Mouse (Mus musculus): ENCODE results near the gene Slc10a1. TPM values are rescaled to one million over a fixed set of nuclear protein-coding genes. Genes with fewer than 3 reads are reported as not detected.
A peak's percentile ranks its signal among the peaks of the same experiment; 100 is the strongest.

The Slc10a1 gene
- polyA plus RNA-seq, 1 experiment from 2014 or later = 0.66 TPM

DNA sequence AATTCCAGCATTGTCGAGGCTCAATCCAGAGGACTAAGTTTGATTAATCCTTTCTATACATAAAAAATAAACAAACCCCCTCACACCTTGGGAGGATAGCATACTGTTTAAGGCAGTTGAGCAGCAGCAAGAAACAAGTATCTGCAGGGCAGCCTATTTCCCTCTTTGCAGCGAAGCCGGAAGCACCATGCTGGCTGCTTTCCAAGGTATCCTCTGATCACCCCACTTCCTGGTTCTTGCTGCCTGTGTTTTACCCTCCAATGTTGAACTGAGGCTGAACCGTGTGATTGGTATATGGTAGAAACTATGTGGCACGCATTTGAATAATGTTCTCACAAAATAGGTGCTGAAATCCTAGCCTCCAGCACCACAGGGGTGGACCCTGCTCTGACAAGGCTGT is 29.9 kb downstream of the Slc10a1 start:
- Histone ChIP-seq H3K27me3 (replicated peaks) (no peaks in the 10 kb centered on the region), H3K9me3 (no peaks in the 10 kb centered on the region), H3K4me2 (no peak overlapping the region), H3K9ac (no peak overlapping the region), H3K36me3 (replicated peaks) (no peaks in the 10 kb centered on the region), H3K4me1 (no peaks in the 10 kb centered on the region), H3K4me3 (no peak overlapping the region), H3K27ac (no peak overlapping the region)
- WGBS = 68% methylated on average over 5 of the region's 5 CpGs
- ATAC-seq (replicated peaks) = no peak

DNA sequence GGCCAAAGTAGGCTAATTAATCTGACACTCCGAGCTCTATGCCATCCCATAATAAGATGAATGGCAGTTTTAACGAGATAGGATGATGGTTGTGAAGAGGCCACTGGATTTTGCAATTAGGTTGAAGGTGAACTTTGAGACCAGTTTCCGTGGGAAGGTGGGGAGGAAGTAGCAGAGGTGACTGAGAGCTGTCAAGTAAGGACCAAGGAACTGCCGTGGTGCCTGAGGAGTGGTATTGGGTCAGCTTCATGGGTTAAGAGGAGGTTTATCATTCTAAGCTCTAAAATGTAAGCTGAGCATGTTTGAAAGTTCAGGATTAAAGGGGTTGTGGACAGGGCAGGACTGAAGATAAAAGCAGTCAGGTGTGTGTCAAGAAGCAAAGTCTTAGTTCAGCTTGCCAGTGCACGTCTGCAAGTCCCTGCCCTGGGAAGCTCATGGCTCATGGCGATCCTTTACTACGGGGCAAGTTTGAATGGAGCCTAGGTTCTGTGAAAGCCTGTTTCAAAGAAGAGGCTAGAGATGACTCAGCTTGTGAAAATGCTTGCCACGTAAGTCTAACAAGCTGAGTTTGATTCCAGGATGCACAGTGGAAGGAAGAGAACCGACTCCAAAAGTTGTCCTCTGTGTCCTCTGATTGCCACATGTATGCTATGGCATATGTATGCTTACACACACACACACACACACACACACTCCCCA is 31.0 kb downstream of the Slc10a1 start:
- Histone ChIP-seq H3K36me3 (replicated peaks) (no peaks in the 10 kb centered on the region), H3K27me3 (replicated peaks) (no peaks in the 10 kb centered on the region), H3K27ac (no peak overlapping the region), H3K9ac (no peak overlapping the region), H3K9me3 (no peaks in the 10 kb centered on the region), H3K4me1 (no peaks in the 10 kb centered on the region), H3K4me3 (no peak overlapping the region), H3K4me2 (no peak overlapping the region)
- ATAC-seq (replicated peaks) = no peak
- 83% methylated on average over 9 of the region's 9 CpGs for WGBS

DNA sequence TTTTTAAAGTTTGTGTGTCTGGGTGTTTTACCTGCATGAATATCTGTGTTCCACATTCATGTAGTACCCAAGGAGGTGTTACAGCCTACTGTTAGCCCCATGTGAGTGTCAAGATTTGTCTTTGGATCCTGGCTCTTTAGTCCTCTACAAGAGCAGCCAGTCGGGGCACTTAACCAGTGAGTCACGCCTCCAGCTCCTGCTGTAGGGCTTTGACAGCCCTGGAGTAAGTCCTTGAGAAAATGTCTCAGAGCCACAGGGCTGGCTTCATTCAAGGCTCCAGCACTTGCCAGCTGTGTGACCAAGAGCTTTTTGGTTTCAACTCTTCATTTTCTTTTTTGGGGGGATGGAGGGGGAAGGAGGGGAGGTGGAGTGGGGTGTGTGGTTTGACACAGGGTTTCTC is 31.8 kb downstream of the Slc10a1 start:
- ATAC-seq (replicated peaks) = no peak
- H3K9me3 ChIP-seq = no peaks in the 10 kb centered on the region
- no peak overlapping the region for H3K9ac ChIP-seq
- H3K27me3 ChIP-seq (replicated peaks) = no peaks in the 10 kb centered on the region
- no peak overlapping the region for H3K4me3 ChIP-seq
- H3K27ac ChIP-seq = no peak overlapping the region
- H3K4me2 ChIP-seq = no peak overlapping the region
- WGBS = 72% methylated on average over 2 of the region's 2 CpGs
- H3K4me1 ChIP-seq = no peaks in the 10 kb centered on the region
- H3K36me3 ChIP-seq (replicated peaks) = no peaks in the 10 kb centered on the region

DNA sequence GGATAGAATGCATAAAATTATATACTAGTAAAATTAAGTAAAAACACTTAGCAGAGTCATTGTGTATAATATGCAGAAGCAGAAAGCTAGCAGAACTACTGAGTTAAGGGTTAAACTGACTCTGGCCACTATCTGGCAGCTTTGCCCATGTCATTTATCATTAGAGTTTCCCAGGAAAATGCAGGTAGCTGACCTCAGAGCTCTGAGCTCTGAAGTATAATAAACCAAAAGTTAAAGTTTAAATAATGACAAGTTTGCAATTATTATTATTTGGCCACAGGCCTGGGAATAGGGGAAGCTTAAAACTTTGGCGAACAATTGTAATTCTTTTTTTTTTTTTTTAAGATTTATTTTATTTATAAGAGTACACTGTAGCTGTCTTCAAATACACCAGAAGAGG is 35.6 kb downstream of the Slc10a1 start:
- no peaks in the 10 kb centered on the region for H3K9me3 ChIP-seq
- no peaks in the 10 kb centered on the region for H3K36me3 ChIP-seq (replicated peaks)
- no peak for ATAC-seq (replicated peaks)
- no peaks in the 10 kb centered on the region for H3K4me1 ChIP-seq
- H3K4me3 ChIP-seq = no peak overlapping the region
- H3K4me2 ChIP-seq = no peak overlapping the region
- H3K9ac ChIP-seq = no peak overlapping the region
- 100% methylated on average over 1 of the region's 1 CpGs for WGBS
- H3K27me3 ChIP-seq (replicated peaks) = no peaks in the 10 kb centered on the region
- no peak overlapping the region for H3K27ac ChIP-seq

DNA sequence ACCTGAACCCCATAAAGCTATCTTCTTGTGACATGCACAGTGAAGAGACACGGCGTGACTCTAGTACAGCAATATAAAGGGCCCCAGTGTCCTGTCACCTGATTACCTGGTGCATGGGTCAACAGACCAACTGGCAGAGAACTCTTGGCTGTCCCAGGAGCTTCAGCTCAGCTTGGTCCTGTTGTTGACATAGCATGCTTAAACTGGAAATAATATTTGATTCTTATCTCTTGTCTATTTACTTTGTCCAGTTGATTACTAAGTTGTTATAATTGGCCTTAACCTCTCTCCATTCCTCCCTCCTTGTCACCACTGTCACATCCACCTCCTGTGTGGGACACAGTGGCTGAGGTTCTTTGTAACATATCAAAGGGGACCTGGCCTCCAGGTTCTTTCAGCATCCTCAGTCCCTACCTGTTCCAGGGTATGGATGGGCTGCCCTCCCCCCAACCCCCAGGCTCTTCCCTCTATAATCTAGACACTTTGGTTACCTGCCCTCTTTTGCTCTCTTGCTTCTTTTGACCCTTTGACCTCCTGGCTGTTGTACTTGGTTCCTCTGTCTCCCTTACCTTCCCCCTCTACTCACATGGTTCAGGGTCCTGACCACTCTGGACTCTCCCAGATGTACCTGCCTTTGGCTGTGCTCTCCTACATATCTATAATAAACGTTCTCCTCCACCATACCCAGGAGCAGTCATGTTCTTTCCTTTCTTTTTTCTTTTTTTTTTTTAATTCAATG is 36.9 kb downstream of the Slc10a1 start:
- Histone ChIP-seq H3K27ac (no peak overlapping the region), H3K9ac (no peak overlapping the region), H3K4me1 (no peaks in the 10 kb centered on the region), H3K4me3 (no peak overlapping the region), H3K9me3 (no peaks in the 10 kb centered on the region), H3K27me3 (replicated peaks) (no peaks in the 10 kb centered on the region), H3K36me3 (replicated peaks) (no peaks in the 10 kb centered on the region), H3K4me2 (no peak overlapping the region)
- no peak for ATAC-seq (replicated peaks)
- WGBS = 89% methylated on average over 3 of the region's 3 CpGs

DNA sequence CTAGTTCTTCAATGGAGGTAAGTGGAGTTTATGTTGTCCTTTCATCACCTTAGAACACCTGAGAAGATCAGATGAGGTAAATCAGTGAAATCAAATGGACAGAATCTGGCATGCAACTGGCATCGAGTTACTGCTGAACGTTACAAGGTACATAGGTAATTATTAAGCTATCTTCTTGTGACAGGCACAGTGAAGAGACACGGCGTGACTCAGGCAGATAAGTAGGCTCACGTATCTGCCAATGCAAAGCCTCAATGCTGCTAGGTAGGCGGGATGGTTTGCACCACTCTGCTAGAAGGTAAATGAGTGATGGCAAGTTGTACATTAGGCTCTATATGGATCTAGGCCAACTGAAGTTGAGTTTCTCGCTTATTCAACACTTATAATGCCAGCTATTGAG is 38.4 kb downstream of the Slc10a1 start:
- Histone ChIP-seq H3K4me2 (no peak overlapping the region), H3K4me3 (no peak overlapping the region), H3K9me3 (no peaks in the 10 kb centered on the region), H3K27me3 (replicated peaks) (no peaks in the 10 kb centered on the region), H3K4me1 (no peaks in the 10 kb centered on the region), H3K9ac (no peak overlapping the region), H3K36me3 (replicated peaks) (no peaks in the 10 kb centered on the region), H3K27ac (no peak overlapping the region)
- WGBS = 87% methylated on average over 7 of the region's 7 CpGs
- ATAC-seq (replicated peaks) = no peak

DNA sequence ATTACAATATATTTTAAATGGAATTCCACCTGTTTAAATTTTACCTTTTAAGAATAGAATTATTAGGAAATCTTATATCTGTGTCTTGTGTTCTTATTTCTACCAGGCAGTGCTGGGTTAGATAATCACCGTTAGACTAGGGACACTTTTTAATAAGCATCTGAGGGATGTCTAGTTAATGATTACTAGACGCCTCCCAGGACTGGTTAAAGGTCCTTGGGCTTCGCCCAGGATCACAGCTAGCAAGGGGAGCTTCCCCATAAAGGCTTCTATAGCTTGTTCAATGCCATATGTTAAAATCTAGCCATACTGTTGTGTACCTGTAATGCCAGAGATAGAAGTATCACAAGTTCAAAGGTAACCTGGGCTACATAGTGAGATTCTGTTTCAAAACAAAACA is 39.6 kb downstream of the Slc10a1 start:
- Histone ChIP-seq H3K36me3 (replicated peaks) (no peaks in the 10 kb centered on the region), H3K4me1 (no peaks in the 10 kb centered on the region), H3K27me3 (replicated peaks) (no peaks in the 10 kb centered on the region), H3K9ac (no peak overlapping the region), H3K4me3 (no peak overlapping the region), H3K9me3 (no peaks in the 10 kb centered on the region), H3K27ac (no peak overlapping the region), H3K4me2 (no peak overlapping the region)
- ATAC-seq (replicated peaks) = no peak
- WGBS = 93% methylated on average over 3 of the region's 3 CpGs

DNA sequence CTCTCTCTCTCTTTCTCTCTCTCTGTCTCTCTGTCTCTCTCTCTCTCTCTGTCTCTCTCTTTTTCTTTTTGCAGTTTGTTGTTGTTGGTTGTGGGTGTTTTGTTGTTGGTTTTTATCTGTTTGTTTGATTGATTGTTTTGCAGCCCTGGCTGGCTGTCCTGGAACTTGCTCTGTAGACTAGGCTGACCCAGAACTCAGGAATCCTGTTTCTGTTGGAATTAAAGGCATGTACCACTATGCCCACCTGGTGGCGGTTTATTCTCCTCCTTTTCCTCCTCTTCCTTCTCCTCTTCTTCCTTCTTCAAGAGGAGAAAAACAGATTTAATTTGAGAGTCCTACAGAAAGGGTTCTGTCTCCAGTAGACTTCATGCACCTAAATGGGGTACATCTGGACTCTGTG is 41.0 kb downstream of the Slc10a1 start:
- Histone ChIP-seq H3K27ac (no peak overlapping the region), H3K9me3 (no peaks in the 10 kb centered on the region), H3K4me2 (no peak overlapping the region), H3K27me3 (replicated peaks) (no peaks in the 10 kb centered on the region), H3K4me3 (no peak overlapping the region), H3K4me1 (no peaks in the 10 kb centered on the region; the same call in 1 of the 2 replicates), H3K9ac (no peak overlapping the region), H3K36me3 (replicated peaks) (no peaks in the 10 kb centered on the region)
- 80% methylated on average over 1 of the region's 1 CpGs for WGBS
- no peak for ATAC-seq (replicated peaks)

DNA sequence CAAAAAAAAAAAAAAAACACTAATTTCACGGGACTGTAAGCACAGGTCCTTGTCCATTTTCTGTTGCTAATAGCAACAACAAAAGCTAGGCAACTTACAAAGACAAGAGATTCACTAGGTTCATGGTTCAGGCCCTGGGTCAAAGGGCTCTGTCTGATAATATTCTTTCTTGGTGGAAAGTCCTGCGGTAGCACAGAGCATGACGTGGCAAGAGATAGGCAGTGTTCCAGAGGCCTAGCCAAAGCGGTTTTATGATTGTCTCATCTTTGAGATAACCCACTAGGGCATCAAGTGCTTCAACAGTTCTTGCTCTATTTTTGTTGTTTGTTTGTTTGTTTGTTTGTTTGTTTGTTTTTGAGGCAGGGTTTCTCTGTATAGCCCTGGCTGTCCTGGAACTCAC is 42.0 kb downstream of the Slc10a1 start:
- no peak overlapping the region for H3K4me2 ChIP-seq
- H3K27ac ChIP-seq = no peak overlapping the region
- no peaks in the 10 kb centered on the region; the same call in 1 of the 2 replicates for H3K4me1 ChIP-seq
- H3K9ac ChIP-seq = no peak overlapping the region
- H3K27me3 ChIP-seq (replicated peaks) = no peaks in the 10 kb centered on the region
- no peak overlapping the region for H3K4me3 ChIP-seq
- no peaks in the 10 kb centered on the region for H3K9me3 ChIP-seq
- no peaks in the 10 kb centered on the region for H3K36me3 ChIP-seq (replicated peaks)
- ATAC-seq (replicated peaks) = no peak
- 83% methylated on average over 4 of the region's 4 CpGs for WGBS

DNA sequence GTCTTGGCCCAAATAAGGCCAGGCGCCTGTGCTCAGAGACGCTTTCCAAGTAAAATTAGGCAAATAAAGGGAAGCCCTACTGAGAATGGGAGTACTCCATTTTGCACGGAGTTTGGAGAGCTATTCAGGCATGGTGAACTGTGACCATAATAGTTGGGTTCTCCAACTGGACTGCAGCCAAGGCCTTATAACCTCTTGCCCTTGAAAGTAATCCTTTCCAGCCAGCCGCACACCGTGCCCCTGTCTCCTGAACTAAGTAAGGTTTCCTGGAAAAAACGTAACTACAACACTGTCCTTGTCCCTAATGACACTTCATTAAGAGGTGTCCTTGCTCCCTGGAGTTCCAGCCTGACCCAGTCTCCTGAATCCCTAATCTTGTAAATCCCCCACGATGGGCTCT is 42.6 kb downstream of the Slc10a1 start:
- H3K9ac ChIP-seq = no peak overlapping the region
- 16% methylated on average over 7 of the region's 7 CpGs for WGBS
- H3K36me3 ChIP-seq (replicated peaks) = no peaks in the 10 kb centered on the region
- H3K4me1 ChIP-seq = no peaks in the 10 kb centered on the region; the same call in 1 of the 2 replicates
- H3K27me3 ChIP-seq (replicated peaks) = no peaks in the 10 kb centered on the region
- no peak overlapping the region for H3K4me3 ChIP-seq
- no peaks in the 10 kb centered on the region for H3K9me3 ChIP-seq
- H3K4me2 ChIP-seq = no peak overlapping the region
- no peak overlapping the region for H3K27ac ChIP-seq
- ATAC-seq (replicated peaks) = no peak

DNA sequence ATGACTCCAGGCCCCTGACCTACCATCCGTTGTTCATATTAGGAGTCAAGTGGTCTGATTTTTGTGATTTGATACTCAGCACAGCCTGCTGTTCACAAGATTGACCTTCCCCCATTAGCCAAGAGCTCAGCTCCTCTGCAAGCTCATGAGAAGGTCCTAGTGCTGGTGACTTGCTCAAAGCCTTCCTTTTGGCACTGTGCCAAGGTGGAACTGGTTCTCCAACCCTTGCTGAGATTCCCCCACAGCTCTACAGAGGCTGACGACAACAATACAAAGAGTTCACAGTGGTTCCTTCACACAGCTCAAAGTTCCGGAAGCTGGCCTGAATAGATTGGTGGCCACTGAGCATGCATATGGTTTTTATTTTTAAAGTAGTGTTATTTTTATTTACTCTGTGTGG is 44.3 kb downstream of the Slc10a1 start:
- H3K27ac ChIP-seq = no peak overlapping the region
- no peak overlapping the region for H3K9ac ChIP-seq
- ATAC-seq (replicated peaks) = no peak
- H3K36me3 ChIP-seq (replicated peaks) = no peaks in the 10 kb centered on the region
- no peaks in the 10 kb centered on the region for H3K27me3 ChIP-seq (replicated peaks)
- no peak overlapping the region for H3K4me2 ChIP-seq
- no peaks in the 10 kb centered on the region for H3K9me3 ChIP-seq
- H3K4me3 ChIP-seq = no peak overlapping the region
- no peaks in the 10 kb centered on the region; the same call in 1 of the 2 replicates for H3K4me1 ChIP-seq
- 69% methylated on average over 3 of the region's 3 CpGs for WGBS

DNA sequence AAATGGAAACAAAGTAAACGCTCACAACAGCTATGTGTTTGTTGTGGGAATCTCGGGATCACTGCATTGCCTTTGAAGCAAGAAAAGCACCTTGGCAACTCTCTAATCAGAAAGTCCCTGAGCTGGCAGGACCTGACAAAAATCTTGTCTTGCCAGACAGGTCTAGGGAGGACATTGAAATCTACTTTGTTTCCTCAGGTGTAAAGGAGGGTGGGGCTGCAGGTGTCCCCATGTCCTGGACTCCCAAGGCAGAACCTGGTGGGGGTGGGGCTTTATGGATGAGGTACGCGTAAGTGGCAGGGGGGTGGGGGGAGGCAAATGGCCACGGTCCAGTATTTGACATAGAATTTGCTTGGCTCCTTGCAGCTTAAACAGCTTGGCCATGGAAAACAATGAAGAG is 44.9 kb downstream of the Slc10a1 start:
- H3K36me3 ChIP-seq (replicated peaks) = no peaks in the 10 kb centered on the region
- no peaks in the 10 kb centered on the region for H3K27me3 ChIP-seq (replicated peaks)
- H3K27ac ChIP-seq = no peak overlapping the region
- H3K4me3 ChIP-seq = no peak overlapping the region
- H3K9ac ChIP-seq = no peak overlapping the region
- no peak overlapping the region for H3K4me2 ChIP-seq
- no peak for ATAC-seq (replicated peaks)
- H3K4me1 ChIP-seq = no peaks in the 10 kb centered on the region; the same call in 1 of the 2 replicates
- no peaks in the 10 kb centered on the region for H3K9me3 ChIP-seq
- 70% methylated on average over 5 of the region's 5 CpGs for WGBS

DNA sequence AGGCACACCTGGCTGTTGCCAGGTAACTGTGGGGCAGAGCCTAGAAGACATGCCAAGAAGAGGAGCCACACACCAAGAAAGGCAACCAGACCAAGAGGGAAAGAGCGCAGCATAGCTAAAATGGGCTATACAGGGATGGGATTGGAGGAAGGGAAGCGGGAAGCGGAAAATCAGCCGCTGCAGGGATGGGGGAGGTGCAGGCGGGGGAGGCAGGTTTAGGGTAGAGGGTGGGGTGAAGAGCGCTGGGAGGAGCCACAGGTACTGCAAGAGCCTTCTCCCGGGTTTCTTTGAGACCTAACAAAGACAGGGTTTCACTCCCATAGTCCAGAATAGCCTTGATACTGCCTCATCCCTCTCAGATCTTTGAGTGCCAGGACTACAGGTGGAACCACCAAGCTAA is 45.6 kb downstream of the Slc10a1 start:
- H3K9ac ChIP-seq = no peak overlapping the region

More for the DNA sequence above, 45.6 kb downstream of the Slc10a1 start:
- Histone ChIP-seq H3K9me3 (no peaks in the 10 kb centered on the region), H3K36me3 (replicated peaks) (no peaks in the 10 kb centered on the region), H3K4me1 (no peaks in the 10 kb centered on the region; the same call in 1 of the 2 replicates), H3K27ac (no peak overlapping the region), H3K4me2 (peak overlapping the region; percentile 37), H3K27me3 (replicated peaks) (no peaks in the 10 kb centered on the region), H3K4me3 (0 out of 2 replicates have a peak overlapping the region, but pooled peaks have one; percentile 5)
- 11% methylated on average over 7 of the region's 7 CpGs for WGBS
- 0 out of 2 replicates have a peak, but pooled peaks have one; percentile 17 for ATAC-seq (replicated peaks)

Measured in midbrain, embryonic 15.5 days (tissue).